Mouse (Mus musculus): Measurements from ENCODE around the gene Igsf1.

Gene Igsf1

DNA sequence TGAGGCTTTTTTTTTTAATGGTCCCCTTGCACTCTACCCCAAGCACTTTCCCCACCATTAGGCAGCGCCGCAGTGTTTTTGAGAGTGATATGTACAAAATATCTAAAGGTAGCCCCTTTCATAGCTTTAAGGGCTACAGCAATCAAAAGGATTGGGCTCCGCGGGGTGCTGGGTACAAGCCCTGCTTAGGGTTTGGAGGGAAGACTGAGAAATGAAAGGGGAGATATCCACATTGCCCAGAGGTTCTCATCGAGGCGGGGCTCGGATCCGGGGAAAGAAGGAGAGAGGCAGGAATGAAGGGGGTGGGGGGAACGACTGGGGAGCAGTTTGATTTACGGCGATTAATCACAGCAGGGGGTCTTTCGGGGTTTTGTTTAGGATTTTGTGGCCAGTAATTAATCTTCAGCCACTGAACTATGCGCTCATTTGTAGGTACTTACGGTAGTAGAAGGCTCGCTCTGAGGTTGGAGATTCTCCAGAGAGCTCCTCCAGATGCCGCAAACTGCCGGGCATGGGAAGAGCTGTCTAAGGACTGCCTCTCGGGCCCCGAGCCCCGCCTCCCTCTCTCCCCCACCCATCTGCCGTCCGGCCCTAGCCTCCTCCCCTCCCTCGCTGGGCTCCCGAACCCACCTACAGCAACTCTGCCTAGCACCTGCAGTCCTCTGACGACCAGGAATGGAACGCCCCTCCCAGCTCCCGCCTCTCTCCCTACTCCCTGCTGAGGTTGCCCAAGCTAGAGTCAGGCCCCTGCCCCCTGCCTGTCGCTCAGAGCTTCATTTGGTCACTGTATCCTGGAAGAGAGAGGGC, at the start of gene Igsf1:
Gene Igsf1, minus strand, starts transcription at position 537 of the 807 bp plus-strand sequence.
- in situ Hi-C loops (cut with MboI, MseI): no loop called here

GRCm38 (mm10) chrX:49770828-49771227, 26.7 kb downstream of the Igsf1 start:
- in situ Hi-C loops (cut with MboI, MseI): no loop called here

DNA sequence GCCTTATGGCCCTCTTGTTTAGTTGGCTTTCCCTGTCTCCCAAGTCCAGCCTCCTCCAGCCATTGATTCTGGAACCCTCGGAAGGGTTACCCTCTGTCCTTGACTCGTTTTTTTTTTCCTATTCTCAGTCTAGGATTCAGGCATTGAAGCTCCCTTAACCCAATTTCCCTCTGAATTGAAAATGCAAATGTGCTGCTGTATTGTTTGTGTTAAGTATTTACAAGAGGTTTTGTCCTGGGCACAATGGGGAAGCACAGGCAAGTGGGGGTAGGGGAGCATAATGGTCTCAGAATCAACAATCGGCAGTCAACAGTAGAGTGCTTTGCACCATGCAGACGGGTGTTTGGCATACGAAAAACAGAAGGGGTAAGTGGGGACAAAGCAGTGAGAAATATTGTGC, 52.4 kb downstream of the Igsf1 start:
- in situ Hi-C loops (cut with MboI, MseI): no loop called here

GRCm38 (mm10) chrX:49734959-49735358, 62.6 kb downstream of the Igsf1 start, which contains the start of gene Olfr1321:
TSS of gene Olfr1321 (minus strand) at chrX:49735059.
- in situ Hi-C loops (cut with MboI, MseI): no loop called here
